Mouse (Mus musculus) forebrain, embryonic 12.5 days (tissue): ENCODE data around the gene Ranbp3. TPM values are rescaled to one million over a fixed set of nuclear protein-coding genes. Genes with fewer than 3 reads are reported as not detected.
A peak's percentile ranks its signal among the peaks of the same experiment; 100 is the strongest.

Source experiments
- ATAC-seq: fragments of 200-750 bp; cut with Nextera tagmentation; 2 replicates; pipeline ENCODE4 v1.8.0; 2017; ENCODE audit warnings: moderate TSS enrichment; ENCODE audit not compliant: low FRiP score
- H3K27ac ChIP-seq: fragments of 300-500 bp; sonication (generic); 2 replicates; pipeline ENCODE4 v1.5.1; 2016; ENCODE audit warnings: mild to moderate bottlenecking
- H3K27me3 ChIP-seq: fragments of 300-500 bp; sonication (generic); 2 replicates; pipeline ENCODE4 v1.6.1; 2016; ENCODE audit warnings: mild to moderate bottlenecking
- H3K36me3 ChIP-seq: fragments of 300-500 bp; sonication (generic); replicated peaks from 2 replicates; pipeline ENCODE4 v1.6.1; 2016; ENCODE audit warnings: mild to moderate bottlenecking
- H3K4me1 ChIP-seq: fragments of 300-500 bp; sonication (generic); 2 replicates; pipeline ENCODE4 v1.6.1; 2016
- H3K4me2 ChIP-seq: fragments of 300-500 bp; sonication (generic); 2 replicates; pipeline ENCODE4 v1.6.1; 2016; ENCODE audit warnings: mild to moderate bottlenecking, moderate library complexity
- H3K4me3 ChIP-seq: fragments of 300-500 bp; sonication (generic); replicated peaks from 2 replicates; pipeline ENCODE4 v1.5.1; 2016; ENCODE audit warnings: mild to moderate bottlenecking
- H3K9ac ChIP-seq: fragments of 300-500 bp; sonication (generic); 2 replicates; pipeline ENCODE4 v1.6.1; 2016; ENCODE audit warnings: mild to moderate bottlenecking
- H3K9me3 ChIP-seq: fragments of 300-500 bp; sonication (generic); 2 replicates; pipeline ENCODE4 v1.6.1; 2016
- WGBS: fragments of 180-500 bp; shearing (Covaris S2); methylation state at CpG from one replicate; pipeline ENCODE4 v1.1.7; 2016; 5-methylcytosine and 5-hydroxymethylcytosine counted together
- polyA plus RNA-seq: library from polyadenylated mRNA; unstranded; fragments of >200 nt; fragmentation: Nextera tagmentation; extraction: Ambion mirVana; gene quantifications from 2 replicates; pipeline ENCODE4 v1.2.1, GENCODE M21; 2016

Ranbp3 gene
- polyA plus RNA-seq, 1 experiment from 2014 or later: 119 TPM

- no peak for ATAC-seq
- Histone ChIP-seq H3K27me3 (no peaks in the 10 kb centered on the region; the same call in 1 of the 2 replicates), H3K4me2 (no peak overlapping the region), H3K9ac (no peak overlapping the region), H3K27ac (no peak overlapping the region), H3K36me3 (no peaks in the 10 kb centered on the region), H3K4me1 (no peaks in the 10 kb centered on the region), H3K9me3 (no peaks in the 10 kb centered on the region), H3K4me3 (no peak overlapping the region)
- WGBS: 75% methylated on average over 2 of the region's 2 CpGs
Observed at GRCm38 (mm10) chr17:56654771-56655170, 18.3 kb upstream of the Ranbp3 start.

GRCm38 (mm10) chr17:56655311-56655710 is 17.8 kb upstream of the Ranbp3 start:
- ATAC-seq: no peak

GRCm38 (mm10) chr17:56656171-56656570 is 16.9 kb upstream of the Ranbp3 start:
- 87% methylated on average over 6 of the region's 6 CpGs for WGBS
- H3K4me1 ChIP-seq: no peaks in the 10 kb centered on the region

More at GRCm38 (mm10) chr17:56655311-56655710, 17.8 kb upstream of the Ranbp3 start:
- no peak overlapping the region for H3K4me2 ChIP-seq
- no peak overlapping the region for H3K4me3 ChIP-seq
- H3K36me3 ChIP-seq: no peaks in the 10 kb centered on the region
- no peaks in the 10 kb centered on the region for H3K9me3 ChIP-seq
- no peak overlapping the region for H3K27ac ChIP-seq
- 81% methylated on average over 3 of the region's 3 CpGs for WGBS
- no peak overlapping the region for H3K9ac ChIP-seq
- H3K4me1 ChIP-seq: no peaks in the 10 kb centered on the region
- no peaks in the 10 kb centered on the region; the same call in 1 of the 2 replicates for H3K27me3 ChIP-seq

GRCm38 (mm10) chr17:56663659-56664058 is 9.4 kb upstream of the Ranbp3 start:
- Histone ChIP-seq H3K9me3 (no peaks in the 10 kb centered on the region), H3K4me3 (no peak overlapping the region), H3K9ac (peak overlapping the region; percentile 25; the same call in 1 of the 2 replicates), H3K36me3 (no peaks in the 10 kb centered on the region), H3K27me3 (peaks cover 14% of the 10 kb centered on the region), H3K4me1 (peaks cover 14% of the 10 kb centered on the region), H3K27ac (0 out of 2 replicates have a peak overlapping the region, but pooled peaks have one; percentile 13), H3K4me2 (peak overlapping the region; percentile 21; the same call in 1 of the 2 replicates)
- ATAC-seq: no peak
- WGBS: 64% methylated on average over 3 of the region's 3 CpGs

More at GRCm38 (mm10) chr17:56656171-56656570, 16.9 kb upstream of the Ranbp3 start:
- H3K4me2 ChIP-seq: no peak overlapping the region
- no peak for ATAC-seq
- no peak overlapping the region for H3K9ac ChIP-seq
- H3K4me3 ChIP-seq: no peak overlapping the region
- H3K36me3 ChIP-seq: no peaks in the 10 kb centered on the region
- no peaks in the 10 kb centered on the region; the same call in 1 of the 2 replicates for H3K27me3 ChIP-seq
- no peaks in the 10 kb centered on the region for H3K9me3 ChIP-seq
- no peak overlapping the region for H3K27ac ChIP-seq

GRCm38 (mm10) chr17:56664333-56664732 is 8.8 kb upstream of the Ranbp3 start:
- H3K9ac ChIP-seq: peak overlapping the region; percentile 25; the same call in 1 of the 2 replicates
- H3K9me3 ChIP-seq: no peaks in the 10 kb centered on the region
- no peaks in the 10 kb centered on the region for H3K36me3 ChIP-seq
- H3K4me2 ChIP-seq: peak overlapping the region; percentile 21
- WGBS: under 1% methylated on average over 10 of the region's 10 CpGs
- H3K27me3 ChIP-seq: peaks cover 14% of the 10 kb centered on the region
- H3K27ac ChIP-seq: 0 out of 2 replicates have a peak overlapping the region, but pooled peaks have one; percentile 13
- no peak overlapping the region for H3K4me3 ChIP-seq
- peaks cover 15% of the 10 kb centered on the region for H3K4me1 ChIP-seq
- ATAC-seq: peak; percentile 19; the same call in 1 of the 2 replicates

- no peak overlapping the region for H3K9ac ChIP-seq
- ATAC-seq: no peak
- no peaks in the 10 kb centered on the region for H3K9me3 ChIP-seq
- WGBS: 94% methylated on average over 4 of the region's 4 CpGs
- H3K4me3 ChIP-seq: no peak overlapping the region
- no peak overlapping the region for H3K27ac ChIP-seq
- H3K27me3 ChIP-seq: peaks cover 14% of the 10 kb centered on the region
- no peak overlapping the region for H3K4me2 ChIP-seq
- H3K36me3 ChIP-seq: no peaks in the 10 kb centered on the region
- peaks cover 15% of the 10 kb centered on the region for H3K4me1 ChIP-seq
Observed at GRCm38 (mm10) chr17:56666384-56666783, 6.7 kb upstream of the Ranbp3 start.

- Histone ChIP-seq H3K9me3 (no peaks in the 10 kb centered on the region), H3K4me1 (peaks cover 18% of the 10 kb centered on the region), H3K9ac (no peak overlapping the region), H3K27me3 (peaks cover 14% of the 10 kb centered on the region), H3K27ac (no peak overlapping the region), H3K4me3 (no peak overlapping the region), H3K36me3 (no peaks in the 10 kb centered on the region), H3K4me2 (no peak overlapping the region)
- ATAC-seq: no peak
- WGBS: 71% methylated on average over 3 of the region's 3 CpGs
Observed at GRCm38 (mm10) chr17:56667591-56667990, 5.5 kb upstream of the Ranbp3 start.

GRCm38 (mm10) chr17:56668384-56669144 is 4.5 kb upstream of the Ranbp3 start:
- WGBS: 5% methylated on average over 31 of the region's 31 CpGs
- no peak for ATAC-seq
- no peaks in the 10 kb centered on the region for H3K9me3 ChIP-seq
- H3K9ac ChIP-seq: peak overlapping the region; percentile 59
- H3K4me2 ChIP-seq: peak overlapping the region; percentile 84
- peaks cover 19% of the 10 kb centered on the region for H3K4me1 ChIP-seq
- no peaks in the 10 kb centered on the region for H3K36me3 ChIP-seq
- peak overlapping the region; percentile 41 for H3K4me3 ChIP-seq
- peaks cover 14% of the 10 kb centered on the region for H3K27me3 ChIP-seq
- H3K27ac ChIP-seq: no peak overlapping the region

GRCm38 (mm10) chr17:56669766-56670165 is 3.3 kb upstream of the Ranbp3 start:
- Histone ChIP-seq H3K4me2 (no peak overlapping the region), H3K36me3 (no peaks in the 10 kb centered on the region), H3K9ac (no peak overlapping the region), H3K27ac (no peak overlapping the region), H3K4me1 (peaks cover 20% of the 10 kb centered on the region), H3K27me3 (peaks cover 14% of the 10 kb centered on the region), H3K4me3 (no peak overlapping the region), H3K9me3 (no peaks in the 10 kb centered on the region)
- no peak for ATAC-seq
- WGBS: 88% methylated on average over 8 of the region's 8 CpGs

GRCm38 (mm10) chr17:56673647-56674416 is 738 bp downstream of the Ranbp3 start:
- 2% methylated on average over 32 of the region's 37 CpGs for WGBS
- peak; percentile 21 for ATAC-seq
- Histone ChIP-seq H3K27me3 (no peaks in the 10 kb centered on the region), H3K4me2 (peak overlapping the region; percentile 80), H3K27ac (peak overlapping the region; percentile 83), H3K4me1 (peaks cover 39% of the 10 kb centered on the region), H3K9ac (peak overlapping the region; percentile 99), H3K9me3 (no peaks in the 10 kb centered on the region), H3K36me3 (peaks cover 31% of the 10 kb centered on the region), H3K4me3 (peak overlapping the region; percentile 100)

GRCm38 (mm10) chr17:56681791-56682190 is 8.7 kb downstream of the Ranbp3 start:
- H3K4me1 ChIP-seq: peaks cover 9% of the 10 kb centered on the region
- no peak overlapping the region for H3K4me3 ChIP-seq
- no peaks in the 10 kb centered on the region for H3K27me3 ChIP-seq
- H3K36me3 ChIP-seq: peaks cover 85% of the 10 kb centered on the region
- no peak for ATAC-seq
- no peak overlapping the region for H3K9ac ChIP-seq
- no peak overlapping the region for H3K27ac ChIP-seq
- H3K9me3 ChIP-seq: no peaks in the 10 kb centered on the region
- no peak overlapping the region for H3K4me2 ChIP-seq
- WGBS: 85% methylated on average over 4 of the region's 4 CpGs

GRCm38 (mm10) chr17:56682880-56683279 is 9.8 kb downstream of the Ranbp3 start:
- peaks cover 4% of the 10 kb centered on the region; the same call in 1 of the 2 replicates for H3K4me1 ChIP-seq
- H3K27me3 ChIP-seq: no peaks in the 10 kb centered on the region
- no peaks in the 10 kb centered on the region for H3K9me3 ChIP-seq
- H3K36me3 ChIP-seq: peaks cover 85% of the 10 kb centered on the region
- ATAC-seq: no peak
- H3K27ac ChIP-seq: no peak overlapping the region
- 82% methylated on average over 3 of the region's 3 CpGs for WGBS
- H3K4me2 ChIP-seq: no peak overlapping the region
- no peak overlapping the region for H3K4me3 ChIP-seq
- H3K9ac ChIP-seq: no peak overlapping the region
